Mouse (Mus musculus) spleen, adult 2 months (tissue): ENCODE data around the gene Gm20458.

Experiments used
- CTCF ChIP-seq: fragments of 200-500 bp; IDR thresholded peaks from 2 replicates; pipeline ENCODE4 v1.5.1; 2011; ENCODE audit warnings: mild to moderate bottlenecking, inconsistent platforms; ENCODE audit not compliant: insufficient read depth, insufficient read length, insufficient replicate concordance; ENCODE audit errors: extremely low read depth
- POLR2A ChIP-seq: fragments of 200-500 bp; IDR thresholded peaks from 2 replicates; pipeline ENCODE4 v1.6.1; 2011; ENCODE audit warnings: low read depth, low read length, inconsistent platforms

- no peak for TF ChIP-seq CTCF
- no peak for TF ChIP-seq POLR2A
Observed at GRCm38 (mm10) chr2:164449341-164450042, 11.3 kb upstream of the Gm20458 start.
